Mouse (Mus musculus) midbrain, embryonic 11.5 days (tissue): ENCODE data around the gene Olfr1326-ps1. TPM values are rescaled to one million over a fixed set of nuclear protein-coding genes. Genes with fewer than 3 reads are reported as not detected.

ENCODE experiments used
- ATAC-seq: fragments of 200-750 bp; cut with Nextera tagmentation; 2 replicates; pipeline ENCODE4 v1.8.0; 2017; ENCODE audit warnings: moderate TSS enrichment, moderate library complexity; ENCODE audit not compliant: low FRiP score
- DNase-seq: peaks from one replicate; pipeline ENCODE4 v3.0.0; 2015; ENCODE audit warnings: low spot score; ENCODE audit errors: missing footprints
- H3K27ac ChIP-seq: fragments of 300-500 bp; sonication (generic); 2 replicates; pipeline ENCODE4 v1.5.1; 2014; ENCODE audit warnings: low read depth, low read length
- H3K27me3 ChIP-seq: fragments of 300-500 bp; sonication (generic); 2 replicates; pipeline ENCODE4 v1.6.1; 2014; ENCODE audit warnings: mild to moderate bottlenecking, low read length, moderate library complexity, mixed read lengths; ENCODE audit not compliant: control insufficient read depth, insufficient read depth
- H3K36me3 ChIP-seq: fragments of 300-500 bp; sonication (generic); 2 replicates; pipeline ENCODE4 v1.6.1; 2014; ENCODE audit warnings: mild to moderate bottlenecking, low read length, moderate library complexity, mixed read lengths; ENCODE audit not compliant: control insufficient read depth, insufficient read depth
- H3K4me1 ChIP-seq: fragments of 300-500 bp; sonication (generic); 2 replicates; pipeline ENCODE4 v1.6.1; 2014; ENCODE audit warnings: low read length; ENCODE audit not compliant: control insufficient read depth, insufficient read depth
- H3K4me2 ChIP-seq: fragments of 300-500 bp; sonication (generic); 2 replicates; pipeline ENCODE4 v1.6.1; 2014; ENCODE audit warnings: mild to moderate bottlenecking, moderate library complexity
- H3K4me3 ChIP-seq: fragments of 300-500 bp; sonication (generic); 2 replicates; pipeline ENCODE4 v1.5.1; 2014; ENCODE audit warnings: low read depth, low read length
- H3K9ac ChIP-seq: fragments of 300-500 bp; sonication (generic); 2 replicates; pipeline ENCODE4 v1.6.1; 2014; ENCODE audit warnings: low read length
- H3K9me3 ChIP-seq: fragments of 300-500 bp; sonication (generic); 2 replicates; pipeline ENCODE4 v1.6.1; 2016; ENCODE audit warnings: low read length; ENCODE audit not compliant: control insufficient read depth
- WGBS: fragments of 180-500 bp; shearing (Covaris S2); extraction: QIAGEN DNeasy Blood & Tissue Kit; methylation state at CpG from one replicate; pipeline ENCODE4 v1.1.7; 2014; 5-methylcytosine and 5-hydroxymethylcytosine counted together
- polyA plus RNA-seq: library from polyadenylated mRNA; unstranded; fragments of >200 nt; fragmentation: Nextera tagmentation; extraction: Ambion mirVana; gene quantifications from 2 replicates; pipeline ENCODE4 v1.2.1, GENCODE M21; 2014

Gene Olfr1326-ps1
- not detected in 2 replicates for polyA plus RNA-seq

DNA sequence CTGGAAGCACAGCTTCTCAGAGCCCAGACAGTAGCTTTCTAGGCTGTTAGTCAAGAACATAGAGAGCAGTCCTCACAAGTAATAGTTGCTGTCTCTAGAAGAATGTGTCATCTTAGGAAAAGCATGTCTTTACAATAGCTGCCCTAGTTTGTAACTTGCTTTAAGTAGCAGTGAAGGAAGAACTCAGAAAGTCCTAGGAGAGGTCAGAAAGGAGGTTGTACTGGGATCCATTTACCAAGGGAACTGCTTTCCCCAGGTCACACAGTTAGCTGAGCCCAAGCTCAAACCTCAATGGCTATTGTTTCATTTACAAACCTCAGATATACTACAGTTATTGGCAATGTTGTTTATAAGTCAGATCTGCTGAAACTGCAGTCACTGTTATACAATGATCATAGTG is at the start of gene Olfr1326-ps1:
Gene Olfr1326-ps1 (minus strand): TSS at position 101 of the 400 bp plus-strand sequence.
- no peak for ATAC-seq
- no peak within 1 kb of the TSS for H3K27ac ChIP-seq
- H3K9ac ChIP-seq, result no peak within 1 kb of the TSS

GRCm38 (mm10) chrX:74592379-74592778 is 17.7 kb upstream of the Olfr1326-ps1 start, which contains the start of gene Olfr1325:
TSS of gene Olfr1325 (plus strand) at chrX:74592679.
- Histone ChIP-seq H3K4me2 (no peak within 1 kb of the TSS), H3K4me1 (no peaks in the 10 kb centered on the region), H3K9me3 (no peaks in the 10 kb centered on the region), H3K27me3 (no peaks in the 10 kb centered on the region), H3K27ac (no peak within 1 kb of the TSS), H3K9ac (no peak within 1 kb of the TSS), H3K36me3 (no peaks in the 10 kb centered on the region), H3K4me3 (no peak within 1 kb of the TSS)
- DNase-seq, result no peak
- ATAC-seq, result no peak
- 91% methylated on average over 2 of the region's 2 CpGs for WGBS

More for the DNA sequence above, at the start of gene Olfr1326-ps1:
- Histone ChIP-seq H3K9me3 (no peaks in the 10 kb centered on the region), H3K4me1 (no peaks in the 10 kb centered on the region), H3K4me2 (no peak within 1 kb of the TSS), H3K4me3 (no peak within 1 kb of the TSS), H3K27me3 (no peaks in the 10 kb centered on the region), H3K36me3 (no peaks in the 10 kb centered on the region)
- DNase-seq, result no peak

Other genes starting within 250 kb of the Olfr1326-ps1 start
- gene Plxna3, start 245.8 kb downstream of the Olfr1326-ps1 start, polyA plus RNA-seq, result 13.7 and 19.8 TPM in 2 replicates
- gene Lage3, start 221.3 kb downstream of the Olfr1326-ps1 start, polyA plus RNA-seq, result 110 and 118 TPM in 2 replicates
- gene Ubl4a, start 201.7 kb downstream of the Olfr1326-ps1 start, polyA plus RNA-seq, result 74.3 and 76.5 TPM in 2 replicates
- gene Slc10a3, start 201.5 kb downstream of the Olfr1326-ps1 start, polyA plus RNA-seq, result 8.5 and 9.0 TPM in 2 replicates
- gene Fam3a, start 181.6 kb downstream of the Olfr1326-ps1 start, polyA plus RNA-seq, result 26.2 and 27.3 TPM in 2 replicates
- gene Ikbkg, start 181.6 kb downstream of the Olfr1326-ps1 start, polyA plus RNA-seq, result 22.8 and 24.8 TPM in 2 replicates
- gene G6pdx, start 145.7 kb downstream of the Olfr1326-ps1 start, polyA plus RNA-seq, result 56.2 and 56.4 TPM in 2 replicates
- 0.61 TPM in 1 of 2 replicates, not detected in the other for gene Gm6880, start 93.5 kb downstream of the Olfr1326-ps1 start, polyA plus RNA-seq
- gene Olfr1325, start 17.8 kb upstream of the Olfr1326-ps1 start, polyA plus RNA-seq, result not detected in 2 replicates
- gene Gm5640, start 70.7 kb upstream of the Olfr1326-ps1 start, polyA plus RNA-seq, result not detected in 2 replicates
- gene Gm6890, start 166.0 kb upstream of the Olfr1326-ps1 start, polyA plus RNA-seq, result not detected in 2 replicates